Mouse (Mus musculus) CH12F3 (cell line): Measurements from ENCODE around the gene Upk3bl.
"Not testable (repeated sequence)": the region's sequence is repeated elsewhere in the genome, so short reads cannot be mapped to it uniquely, and the experiment has no call there.

Experiments
- in situ Hi-C: fragments of 300-500 bp; cut with MboI; formaldehyde crosslinking; loops from 2 replicates; pipeline ENCODE4 v1.14.3; 2020; ENCODE audit warnings: low sequenced_read_pairs

Gene Upk3bl

DNA sequence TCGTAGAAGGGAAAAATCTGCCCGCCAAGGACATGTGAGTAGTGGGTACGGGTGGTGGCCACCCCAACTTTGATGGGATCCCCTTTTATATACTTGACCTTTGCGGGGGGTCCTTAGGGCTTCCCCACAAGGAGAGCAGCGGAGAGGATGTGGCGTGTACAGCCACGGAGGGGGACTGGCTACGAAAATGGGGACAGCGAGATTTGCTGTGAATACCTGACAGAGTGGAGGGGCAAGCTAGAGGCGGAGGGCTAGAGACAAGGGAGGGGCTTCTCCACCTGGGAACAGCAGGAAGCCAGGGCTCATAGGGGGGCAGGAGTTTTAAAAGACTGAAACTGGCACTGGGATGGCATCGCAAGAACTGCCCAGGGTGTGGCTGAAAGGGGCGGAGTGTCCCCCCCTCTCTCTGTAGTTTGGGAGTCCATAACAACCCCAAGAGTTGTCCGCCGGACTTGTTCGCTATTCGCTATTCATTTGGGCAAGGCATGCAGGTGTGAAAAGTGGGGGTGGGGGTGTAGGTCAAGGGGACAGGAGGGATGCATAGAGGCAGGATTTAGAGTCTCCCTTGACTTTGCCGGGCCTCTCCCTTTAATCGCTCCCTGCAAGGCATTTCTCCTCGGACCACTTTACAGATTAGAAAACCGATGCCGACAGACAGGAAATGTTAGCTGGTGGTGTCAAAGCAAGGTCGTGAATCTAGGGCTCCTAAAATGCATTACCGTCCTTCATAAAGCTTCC lies 30.0 kb downstream of the Upk3bl start:
- in situ Hi-C loops, result no loop called here

DNA sequence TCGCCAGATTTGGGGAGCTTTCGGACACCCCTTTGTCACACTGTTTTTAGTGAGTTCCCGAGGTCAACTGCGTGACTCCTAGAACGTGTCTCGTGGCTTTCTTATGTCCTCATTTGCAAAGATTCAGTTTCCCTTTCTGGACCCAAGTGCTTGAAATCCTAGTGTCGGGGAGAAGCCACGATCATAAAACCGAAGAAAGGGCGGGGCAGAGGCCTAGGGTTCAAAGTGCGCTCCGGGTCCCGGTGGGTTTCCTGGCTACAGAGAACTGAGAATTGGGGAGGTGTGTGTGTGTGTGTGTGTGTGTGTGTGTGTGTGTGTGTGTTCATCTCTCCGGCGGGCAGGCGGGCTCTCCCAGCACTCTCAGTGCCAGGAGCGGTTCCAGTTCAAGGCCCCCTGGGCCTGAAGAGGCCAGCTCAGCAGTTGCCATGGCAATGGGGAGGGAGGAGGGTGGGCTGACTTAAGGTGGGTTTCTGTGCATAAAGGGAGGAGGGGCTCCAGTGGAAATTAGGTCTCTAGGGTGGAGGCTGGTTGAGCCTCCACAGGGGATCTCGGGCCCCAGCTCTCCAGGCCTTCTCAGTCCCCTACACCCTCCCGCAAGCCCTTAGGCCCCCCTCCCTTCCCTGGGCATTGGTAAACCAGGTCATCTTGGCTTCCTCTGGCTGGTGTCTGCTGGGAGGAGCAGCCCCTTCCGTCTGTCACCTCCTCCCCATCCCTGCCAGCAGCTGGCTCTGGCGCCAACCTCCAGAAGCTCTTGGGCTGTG lies 30.8 kb downstream of the Upk3bl start:
- in situ Hi-C loops, result no loop called here

DNA sequence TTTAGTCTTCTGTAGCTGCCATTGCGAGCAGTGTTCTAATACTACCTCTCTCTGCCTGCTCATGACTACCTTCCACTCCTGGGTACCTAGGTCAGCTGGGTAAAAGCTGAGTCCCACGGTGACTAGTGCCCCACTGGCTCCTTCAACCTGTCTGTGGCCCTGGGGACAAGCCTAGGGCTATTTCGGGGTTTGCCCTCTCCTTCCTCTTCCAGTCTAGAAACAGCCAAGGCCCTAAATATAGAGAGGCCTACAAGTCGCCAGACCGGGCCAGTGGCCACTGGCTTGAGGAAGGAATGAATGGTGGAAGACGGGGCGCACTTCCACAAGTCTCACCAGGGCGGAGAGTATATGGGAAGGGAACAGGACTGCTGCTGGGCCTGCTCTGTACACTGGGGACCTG lies 32.0 kb downstream of the Upk3bl start:
- in situ Hi-C loops, result no loop called here

DNA sequence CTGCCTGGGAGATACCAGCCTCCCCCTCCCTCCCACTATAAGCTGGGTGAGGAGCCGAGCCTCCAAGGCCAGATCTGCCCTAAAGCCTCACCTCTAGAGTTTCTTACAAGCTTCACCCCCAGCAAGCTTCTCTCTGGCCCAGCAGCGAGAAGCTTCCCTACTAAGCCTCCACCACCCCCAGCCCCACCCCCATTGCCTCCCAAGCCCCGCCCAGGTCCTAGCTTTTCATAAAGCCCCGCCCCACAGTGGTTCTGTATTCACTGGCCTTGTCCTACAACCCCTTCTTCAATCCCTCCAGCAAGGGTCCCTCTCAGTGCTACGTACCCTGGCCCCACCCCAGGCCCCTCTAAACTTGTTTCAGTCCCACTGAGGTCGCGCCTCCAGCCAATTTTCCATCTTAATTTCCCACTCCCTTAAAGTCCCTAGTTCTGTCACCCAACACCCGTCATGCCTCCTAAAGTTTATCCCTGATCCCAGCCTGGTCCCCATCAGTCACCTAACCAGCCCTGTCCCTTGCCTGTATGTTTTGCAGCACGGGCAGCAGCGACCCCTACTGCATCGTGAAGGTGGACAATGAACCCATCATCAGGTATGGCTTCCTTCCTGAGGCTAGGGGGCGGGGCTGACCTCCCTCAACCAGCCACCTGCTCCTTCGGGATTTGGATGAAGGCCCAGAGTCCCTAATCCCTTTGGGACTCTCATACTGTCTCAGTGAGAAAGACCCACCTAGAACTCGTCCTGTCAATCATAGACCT lies 34.7 kb downstream of the Upk3bl start:
- in situ Hi-C loops, result no loop called here

DNA sequence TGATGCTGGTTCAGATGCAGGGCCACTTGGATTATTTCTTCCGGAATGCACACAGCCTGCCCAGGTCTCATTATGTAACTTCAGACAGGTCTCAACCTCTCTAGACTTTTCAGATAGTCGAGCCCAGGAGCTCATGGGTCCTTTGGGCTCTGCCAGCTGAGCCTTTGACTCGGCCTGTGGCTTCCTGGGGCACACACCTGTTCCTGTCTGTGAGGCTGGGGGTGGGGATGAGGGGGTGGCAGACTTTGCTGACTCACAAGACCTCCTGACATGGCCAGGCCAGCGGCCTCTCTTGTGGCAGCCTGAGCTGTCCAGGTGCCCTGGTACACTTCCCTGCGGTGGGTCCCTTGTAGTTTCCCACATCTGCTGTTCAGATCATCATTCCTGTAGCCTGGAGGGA lies 37.6 kb downstream of the Upk3bl start:
- in situ Hi-C loops, result no loop called here

DNA sequence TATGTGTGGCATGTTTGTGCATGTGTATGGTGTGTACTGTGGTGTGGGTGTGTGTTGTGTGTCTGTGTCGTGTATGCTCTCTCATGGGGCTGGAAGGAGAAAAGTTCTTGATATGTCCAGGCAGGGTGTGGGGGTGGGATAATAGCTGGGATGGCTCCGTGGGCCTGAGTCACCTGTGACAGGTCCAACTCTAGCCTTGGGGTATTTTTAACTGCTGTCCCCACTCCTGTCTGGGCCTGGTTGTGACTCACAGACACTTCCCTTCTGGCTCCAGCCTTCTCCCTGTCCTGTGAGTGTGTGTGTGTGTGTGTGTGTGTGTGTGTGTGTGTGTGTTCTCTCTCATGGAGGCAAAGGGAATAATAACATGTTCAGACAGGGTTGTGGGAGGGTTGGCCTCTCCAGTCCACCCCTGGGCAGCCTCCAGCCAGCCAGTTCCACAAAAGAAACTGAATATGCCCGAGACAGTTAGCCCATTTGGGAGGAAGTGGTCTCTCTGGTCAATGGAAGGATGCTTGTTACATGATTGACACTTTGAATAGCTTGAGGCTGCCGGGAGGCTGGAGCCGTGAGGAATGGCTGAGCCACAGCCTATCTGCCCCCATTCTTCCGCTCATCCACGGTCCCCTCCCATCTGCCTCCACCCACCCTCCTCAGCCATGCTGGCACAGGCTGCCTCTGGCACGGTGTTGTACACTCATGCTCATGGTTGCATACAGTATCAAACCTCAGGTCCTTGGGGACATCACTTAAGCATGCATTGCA lies 40.1 kb downstream of the Upk3bl start:
- in situ Hi-C loops, result no loop called here

DNA sequence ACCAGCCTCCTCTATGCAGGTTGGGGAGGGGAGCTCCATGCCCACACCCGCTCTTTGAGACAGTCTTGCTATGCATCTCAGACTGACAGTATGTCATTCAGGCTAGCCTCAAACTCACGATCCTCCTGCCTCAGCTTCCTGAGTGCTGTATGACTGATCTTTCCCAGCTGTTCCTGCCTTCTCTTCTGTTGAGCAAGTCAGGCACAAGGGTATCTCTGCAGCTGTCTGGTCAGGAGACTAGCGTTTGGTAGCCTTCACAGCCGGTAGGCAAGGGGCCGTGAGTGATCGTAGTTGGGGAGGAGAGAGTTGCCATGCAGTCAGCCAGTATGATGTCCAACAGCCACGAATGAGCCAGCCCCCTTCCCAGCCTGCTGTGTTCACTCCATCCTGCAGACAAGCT lies 40.8 kb downstream of the Upk3bl start:
- in situ Hi-C loops, result no loop called here

DNA sequence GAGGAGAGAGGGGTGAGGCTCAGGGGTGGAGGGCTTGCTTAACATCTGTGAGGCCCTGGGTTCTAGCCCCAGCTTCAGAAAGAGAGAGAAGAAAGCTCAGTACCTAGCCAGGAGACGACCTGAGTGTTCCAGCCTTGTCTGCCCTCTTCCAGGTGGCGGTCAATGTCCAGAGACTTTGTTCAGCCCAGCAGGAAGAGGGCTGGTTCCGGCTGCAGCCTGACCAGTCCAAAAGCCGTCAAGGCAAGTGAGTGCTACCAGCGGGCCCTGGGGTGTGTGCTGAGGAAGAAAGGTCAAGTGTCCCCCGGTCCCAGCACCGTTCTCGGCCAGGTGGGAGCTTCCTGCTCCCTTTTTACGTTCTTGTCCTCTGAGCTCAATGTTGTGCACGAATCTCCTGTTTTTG lies 44.2 kb downstream of the Upk3bl start:
- in situ Hi-C loops, result no loop called here

DNA sequence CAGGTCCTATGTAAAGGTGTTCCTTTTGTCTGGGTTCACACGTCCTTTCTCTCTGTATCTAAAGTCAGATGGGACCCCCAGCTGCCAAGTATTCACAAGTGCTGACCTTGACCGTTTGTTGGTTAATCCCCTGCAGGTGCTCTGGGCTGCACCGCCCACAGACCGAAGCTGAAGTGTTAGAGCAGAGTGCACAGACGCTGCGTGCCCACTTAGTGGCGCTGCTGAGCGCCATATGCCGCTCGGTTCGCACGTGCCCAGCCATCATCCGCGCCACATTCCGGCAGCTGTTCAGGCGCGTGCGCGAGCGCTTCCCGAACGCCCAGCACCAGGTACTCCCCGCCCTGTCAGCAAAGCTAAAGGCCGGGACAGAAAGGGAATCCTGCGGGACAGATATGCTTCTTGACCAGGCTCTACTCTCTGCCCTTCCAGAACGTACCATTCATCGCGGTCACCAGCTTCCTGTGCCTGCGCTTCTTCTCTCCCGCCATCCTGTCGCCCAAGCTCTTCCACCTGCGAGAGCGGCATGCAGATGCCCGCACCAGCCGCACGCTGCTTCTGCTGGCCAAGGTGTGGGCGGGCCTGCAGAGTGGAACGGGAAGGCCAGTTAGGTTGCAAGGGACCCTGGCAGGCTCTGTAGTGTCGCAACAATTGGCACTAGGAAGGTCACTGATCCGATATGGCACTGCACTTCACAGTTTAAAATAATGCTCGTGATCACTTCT lies 48.0 kb downstream of the Upk3bl start:
- in situ Hi-C loops, result no loop called here

DNA sequence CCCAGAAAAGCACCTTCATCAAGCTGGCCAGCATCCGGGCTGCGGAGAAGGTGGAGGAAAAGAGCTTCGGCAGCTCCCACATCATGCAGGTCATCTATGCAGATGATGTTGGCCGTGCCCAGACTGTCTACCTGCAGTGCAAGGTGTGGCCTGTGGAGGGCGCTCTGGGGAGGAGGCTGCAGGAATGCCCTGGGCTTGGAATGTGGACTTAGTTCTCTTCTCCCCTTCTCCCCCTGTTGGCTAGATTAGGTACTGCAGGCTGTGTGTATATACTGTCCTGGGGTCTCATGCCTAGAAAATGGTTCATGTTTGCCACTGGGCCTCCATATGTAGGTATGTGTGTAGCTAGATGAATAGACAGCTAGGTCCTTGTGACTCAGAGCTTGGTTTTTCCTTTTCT lies 50.2 kb downstream of the Upk3bl start:
- in situ Hi-C loops, result no loop called here

DNA sequence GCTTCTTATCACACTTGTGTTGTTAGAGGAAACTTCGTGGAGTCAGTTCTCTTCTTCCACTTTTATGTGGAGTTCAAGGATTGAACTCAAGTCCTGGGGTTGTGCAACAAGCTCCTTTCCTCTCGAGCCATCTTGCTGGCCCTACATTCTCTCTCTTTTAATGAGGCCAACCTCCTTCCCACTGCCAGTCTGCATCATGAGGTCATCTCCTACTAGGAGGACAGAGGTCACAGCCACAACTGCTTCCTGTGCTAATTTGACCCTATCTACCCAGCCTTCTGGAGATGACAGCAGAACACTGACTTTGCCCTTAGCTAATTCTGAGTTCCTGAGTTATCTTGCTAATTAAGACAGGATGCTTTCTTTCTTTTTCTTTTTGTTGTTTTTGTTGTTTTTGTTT lies 54.2 kb downstream of the Upk3bl start:
- in situ Hi-C loops, result no loop called here

DNA sequence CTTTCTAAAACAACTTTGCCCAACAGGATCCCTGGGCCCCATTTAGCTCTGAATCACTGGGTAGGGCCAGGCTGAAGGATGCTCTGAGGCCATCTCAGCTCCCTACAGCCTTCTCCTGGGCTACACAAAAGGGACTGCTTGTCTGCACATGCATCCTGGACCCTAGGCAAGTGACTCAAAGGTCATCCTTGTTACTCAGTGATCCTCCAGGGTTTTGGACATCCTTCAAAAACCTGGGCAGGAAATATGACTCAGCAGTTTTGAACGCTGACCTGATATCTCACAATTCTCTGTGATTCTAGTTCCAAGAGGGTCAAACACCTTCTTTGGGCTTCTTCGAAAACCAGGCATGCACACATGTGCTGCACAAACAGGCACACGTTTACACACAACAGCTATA lies 54.8 kb downstream of the Upk3bl start:
- in situ Hi-C loops, result no loop called here

DNA sequence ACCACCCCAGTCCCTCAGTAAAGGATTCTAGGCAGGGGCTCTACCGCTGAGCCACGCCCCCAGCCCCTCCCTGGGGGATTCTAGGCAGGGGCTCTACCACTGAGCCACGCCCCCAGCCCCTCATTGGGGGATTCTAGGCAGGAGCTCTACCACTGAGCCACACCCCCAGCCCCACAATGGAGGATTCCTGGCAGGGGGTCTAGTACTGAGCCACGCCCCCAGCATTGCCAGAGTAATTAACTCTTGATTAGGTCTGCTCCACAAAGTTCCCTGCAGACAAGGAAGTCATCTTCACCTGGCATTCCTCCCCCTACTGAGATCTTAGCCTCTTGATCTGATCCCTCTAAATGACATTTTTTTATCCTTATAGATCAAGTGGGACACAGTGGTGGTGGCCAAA lies 59.3 kb downstream of the Upk3bl start:
- in situ Hi-C loops, result not testable (repeated sequence)
